Mouse (Mus musculus) kidney, adult 2 months (tissue): ENCODE data around the gene Afdn. TPM values are rescaled to one million over a fixed set of nuclear protein-coding genes. Genes with fewer than 3 reads are reported as not detected.

Experiments
- DNase-seq: peaks from one replicate; pipeline ENCODE4 v3.0.0; 2021
- H3K27ac ChIP-seq: fragments of 200-500 bp; 2 replicates; pipeline ENCODE4 v1.5.1; 2012; ENCODE audit warnings: low read depth, low read length, control low read depth, inconsistent platforms; ENCODE audit not compliant: insufficient read depth
- H3K27me3 ChIP-seq: fragments of 200-500 bp; replicated peaks from 2 replicates; pipeline ENCODE4 v1.6.1; 2012; ENCODE audit warnings: mild to moderate bottlenecking, moderate library complexity, low read length, inconsistent platforms; ENCODE audit not compliant: control insufficient read depth, insufficient read depth
- H3K36me3 ChIP-seq: fragments of 200-500 bp; 2 replicates; pipeline ENCODE4 v1.6.1; 2012; ENCODE audit warnings: mild to moderate bottlenecking, moderate library complexity, low read length, inconsistent platforms; ENCODE audit not compliant: control insufficient read depth, insufficient read depth
- H3K4me1 ChIP-seq: fragments of 200-500 bp; 2 replicates; pipeline ENCODE4 v1.6.1; 2011; ENCODE audit warnings: low read length; ENCODE audit not compliant: control insufficient read depth, insufficient read depth
- H3K4me3 ChIP-seq: fragments of 200-500 bp; 2 replicates; pipeline ENCODE4 v1.5.1; 2011; ENCODE audit warnings: mild to moderate bottlenecking, low read depth, low read length, control low read depth; ENCODE audit not compliant: insufficient read depth
- CTCF ChIP-seq: fragments of 200-500 bp; conservative IDR thresholded peaks from 2 replicates; pipeline ENCODE4 v1.5.1; 2011; ENCODE audit warnings: low read depth, mild to moderate bottlenecking, control low read depth, low read length, moderate library complexity, mixed read lengths; ENCODE audit not compliant: insufficient read depth, insufficient read length
- POLR2A ChIP-seq: fragments of 200-500 bp; IDR thresholded peaks from one replicate; pipeline ENCODE4 v1.6.1; 2011; ENCODE audit warnings: low read depth, low read length, control low read depth
- WGBS: fragments of 180-500 bp; shearing (Covaris S2); methylation state at CpG from one replicate; pipeline ENCODE4 v1.1.7; 2018; 5-methylcytosine and 5-hydroxymethylcytosine counted together
- polyA plus RNA-seq: library from polyadenylated mRNA; depleted of rRNA; stranded (reverse); fragments of >200 nt; gene quantifications from 2 replicates; pipeline ENCODE4 v1.2.3, GENCODE M21; 2012

Afdn gene
- polyA plus RNA-seq, 1 experiment = 35.1 TPM

- peaks cover 3% of the 10 kb centered on the region; the same call in 1 of the 2 replicates for H3K36me3 ChIP-seq
- DNase-seq = peak; percentile 20
- peaks cover 4% of the 10 kb centered on the region for H3K4me1 ChIP-seq
- H3K4me3 ChIP-seq = no peak overlapping the region
- WGBS = 49% methylated on average over 3 of the region's 3 CpGs
- TF ChIP-seq CTCF (no peak), POLR2A (no peak)
- no peaks in the 10 kb centered on the region for H3K27me3 ChIP-seq
- peak overlapping the region; percentile 46 for H3K27ac ChIP-seq
Observed at GRCm38 (mm10) chr17:13866951-13867351, 106.6 kb downstream of the Afdn start.

- H3K4me1 ChIP-seq = peaks cover 4% of the 10 kb centered on the region
- no peaks in the 10 kb centered on the region for H3K27me3 ChIP-seq
- 17% methylated on average over 6 of the region's 6 CpGs for WGBS
- H3K27ac ChIP-seq = peak overlapping the region; percentile 46; the same call in 1 of the 2 replicates
- H3K4me3 ChIP-seq = no peak overlapping the region
- peak; percentile 73 for DNase-seq
- H3K36me3 ChIP-seq = peaks cover 1% of the 10 kb centered on the region; the same call in 1 of the 2 replicates
- no peak for TF ChIP-seq CTCF
Observed at GRCm38 (mm10) chr17:13867475-13867874, 107.1 kb downstream of the Afdn start.

- H3K4me1 ChIP-seq = peaks cover 4% of the 10 kb centered on the region
- H3K27ac ChIP-seq = no peak overlapping the region
- no peak overlapping the region for H3K4me3 ChIP-seq
- no peak for DNase-seq
- H3K27me3 ChIP-seq = no peaks in the 10 kb centered on the region
- 93% methylated on average over 1 of the region's 1 CpGs for WGBS
- H3K36me3 ChIP-seq = peaks cover 1% of the 10 kb centered on the region; the same call in 1 of the 2 replicates
- TF ChIP-seq CTCF (no peak), POLR2A (no peak)
Observed at GRCm38 (mm10) chr17:13870236-13870635, 109.9 kb downstream of the Afdn start.

- 70% methylated on average over 1 of the region's 1 CpGs for WGBS
- TF ChIP-seq POLR2A = no peak
- no peak for TF ChIP-seq CTCF
- Histone ChIP-seq H3K4me1 (no peaks in the 10 kb centered on the region), H3K36me3 (no peaks in the 10 kb centered on the region; the same call in 1 of the 2 replicates), H3K27me3 (no peaks in the 10 kb centered on the region), H3K27ac (no peak overlapping the region), H3K4me3 (no peak overlapping the region)
- no peak for DNase-seq
Observed at GRCm38 (mm10) chr17:13874245-13874644, 113.9 kb downstream of the Afdn start.

GRCm38 (mm10) chr17:13877460-13877859 is 117.1 kb downstream of the Afdn start:
- peak; percentile 62 for DNase-seq
- Histone ChIP-seq H3K4me3 (no peak overlapping the region), H3K4me1 (no peaks in the 10 kb centered on the region), H3K27me3 (no peaks in the 10 kb centered on the region), H3K36me3 (peaks cover 3% of the 10 kb centered on the region; the same call in 1 of the 2 replicates), H3K27ac (no peak overlapping the region)
- no peak for TF ChIP-seq POLR2A
- no peak for TF ChIP-seq CTCF

- 78% methylated on average over 1 of the region's 1 CpGs for WGBS
- no peak overlapping the region for H3K27ac ChIP-seq
- no peaks in the 10 kb centered on the region for H3K27me3 ChIP-seq
- H3K4me3 ChIP-seq = no peak overlapping the region
- no peak for DNase-seq
- TF ChIP-seq CTCF (no peak), POLR2A (no peak)
- peaks cover 5% of the 10 kb centered on the region for H3K36me3 ChIP-seq
- H3K4me1 ChIP-seq = no peaks in the 10 kb centered on the region
Observed at GRCm38 (mm10) chr17:13879731-13880130, 119.4 kb downstream of the Afdn start.

GRCm38 (mm10) chr17:13883540-13883939 is 123.2 kb downstream of the Afdn start:
- H3K4me3 ChIP-seq = no peak overlapping the region
- no peak overlapping the region for H3K27ac ChIP-seq
- DNase-seq = no peak
- H3K4me1 ChIP-seq = no peaks in the 10 kb centered on the region
- no peaks in the 10 kb centered on the region for H3K27me3 ChIP-seq
- TF ChIP-seq CTCF (no peak), POLR2A (no peak)
- peaks cover 13% of the 10 kb centered on the region for H3K36me3 ChIP-seq
- WGBS = 78% methylated on average over 5 of the region's 5 CpGs

- Histone ChIP-seq H3K4me3 (no peak overlapping the region), H3K36me3 (peaks cover 9% of the 10 kb centered on the region)
Observed at GRCm38 (mm10) chr17:13889818-13890434, 129.6 kb downstream of the Afdn start.

More at GRCm38 (mm10) chr17:13889818-13890434, 129.6 kb downstream of the Afdn start:
- no peaks in the 10 kb centered on the region for H3K4me1 ChIP-seq
- no peak for DNase-seq
- WGBS = 83% methylated on average over 7 of the region's 7 CpGs
- H3K27ac ChIP-seq = no peak overlapping the region
- no peak for TF ChIP-seq CTCF
- no peak for TF ChIP-seq POLR2A
- no peaks in the 10 kb centered on the region for H3K27me3 ChIP-seq
